26 mouse cellular contexts compared by ENCODE assay signal in the genomic region with DNA sequence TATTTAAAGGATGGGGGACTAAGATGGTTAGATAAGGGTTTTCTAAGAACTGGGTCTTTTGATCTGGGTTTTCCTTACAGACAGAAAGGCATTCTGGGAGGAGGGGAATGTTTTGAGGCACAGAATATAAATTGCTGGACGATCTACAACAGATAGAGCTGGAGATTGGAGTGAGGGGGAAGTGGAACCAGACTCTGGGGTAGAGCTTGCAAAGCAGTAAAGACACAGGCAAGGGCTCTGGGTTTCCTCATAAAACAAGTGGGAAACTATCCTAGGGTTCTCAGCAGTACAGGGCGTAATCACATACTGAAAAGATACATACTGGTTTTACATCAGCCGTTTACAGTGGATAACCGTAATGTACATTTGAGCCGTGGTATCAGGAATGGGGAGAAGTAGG.
"Had no signal": no experiment of that assay in that cellular context is flagged by ENCODE, and none has a peak within 500 bp of the region (broad histone marks: within the 10 kb centered on the region; RNA-seq: fewer than 3 reads in every experiment).

No protein-coding gene starts in this region.

- H3K9ac ChIP-seq: heart, embryonic 13.5 days; heart, embryonic 15.5 days; hindbrain, embryonic 12.5 days; hindbrain, embryonic 14.5 days; intestine, embryonic 15.5 days; liver, embryonic 13.5 days had no signal

- H3K36me3 ChIP-seq: heart, embryonic 13.5 days; heart, embryonic 15.5 days; hindbrain, embryonic 10.5 days; hindbrain, embryonic 12.5 days; intestine, embryonic 15.5 days; liver, embryonic 13.5 days had no signal

- H3K27me3 ChIP-seq: heart, embryonic 13.5 days; heart, embryonic 15.5 days; hindbrain, embryonic 12.5 days; intestine, embryonic 15.5 days; liver, embryonic 13.5 days had no signal

- DNase-seq: gastrocnemius, adult 2 months; gastrocnemius, postnatal 10 days; gastrocnemius, postnatal 25 days; heart, adult 2 months; heart, postnatal 14 days; heart, postnatal 36 days; kidney, adult 18-20 months; kidney, adult 8-10 months; kidney, postnatal 10 days; kidney, postnatal 25 days; kidney, postnatal 4 days; liver; liver, embryonic 13.5 days had no signal

- ATAC-seq: hindbrain, embryonic 16.5 days; inflammation-experienced regulatory T-cells, adult 6 months; intestine, embryonic 15.5 days; intestine, postnatal 0 days had no signal

- H3K27ac ChIP-seq: gastrocnemius, adult 2 months; heart, adult 2 months; heart, embryonic 13.5 days; heart, embryonic 15.5 days; hindbrain, embryonic 10.5 days; hindbrain, embryonic 12.5 days; hindbrain, embryonic 14.5 days; intestine, embryonic 15.5 days; layer of hippocampus, adult 2 months; left cerebral cortex, adult 2 months; liver, embryonic 13.5 days had no signal

- H3K4me3 ChIP-seq: gastrocnemius, adult 2 months; heart, adult 2 months; heart, embryonic 13.5 days; heart, embryonic 15.5 days; hindbrain, embryonic 10.5 days; hindbrain, embryonic 12.5 days; intestine, embryonic 15.5 days; layer of hippocampus, adult 2 months; left cerebral cortex, adult 2 months; liver, embryonic 13.5 days had no signal

- H3K4me1 ChIP-seq: heart, embryonic 13.5 days; heart, embryonic 15.5 days; hindbrain, embryonic 10.5 days; hindbrain, embryonic 12.5 days; intestine, embryonic 15.5 days; liver, embryonic 13.5 days had no signal

- H3K9me3 ChIP-seq: heart, embryonic 13.5 days; heart, embryonic 15.5 days; hindbrain, embryonic 10.5 days; hindbrain, embryonic 12.5 days; intestine, embryonic 15.5 days; liver, embryonic 13.5 days had no signal

- H3K4me2 ChIP-seq: heart, embryonic 11.5 days; heart, embryonic 13.5 days; heart, embryonic 15.5 days; hindbrain, embryonic 12.5 days; hindbrain, embryonic 14.5 days; intestine, embryonic 15.5 days; liver, embryonic 11.5 days; liver, embryonic 13.5 days had no signal
